Mouse (Mus musculus) embryonic facial prominence, embryonic 12.5 days (tissue): Measurements from ENCODE around the gene 8030474K03Rik. TPM values are rescaled to one million over a fixed set of nuclear protein-coding genes. Genes with fewer than 3 reads are reported as not detected.
"Not testable (repeated sequence)": the region's sequence is repeated elsewhere in the genome, so short reads cannot be mapped to it uniquely, and the experiment has no call there.

ENCODE experiments used
- ATAC-seq: fragments of 200-750 bp; cut with Nextera tagmentation; 2 replicates; pipeline ENCODE4 v1.8.0; 2017; ENCODE audit not compliant: insufficient number of reproducible peaks, insufficient read depth, low FRiP score, low TSS enrichment
- H3K27ac ChIP-seq: fragments of 300-500 bp; sonication (generic); 2 replicates; pipeline ENCODE4 v1.5.1; 2016; ENCODE audit warnings: mild to moderate bottlenecking
- H3K27me3 ChIP-seq: fragments of 300-500 bp; sonication (generic); 2 replicates; pipeline ENCODE4 v1.6.1; 2016; ENCODE audit warnings: mild to moderate bottlenecking, moderate library complexity
- H3K36me3 ChIP-seq: fragments of 300-500 bp; sonication (generic); 2 replicates; pipeline ENCODE4 v1.6.1; 2016; ENCODE audit warnings: mild to moderate bottlenecking
- H3K4me1 ChIP-seq: fragments of 300-500 bp; sonication (generic); 2 replicates; pipeline ENCODE4 v1.6.1; 2016
- H3K4me2 ChIP-seq: fragments of 300-500 bp; sonication (generic); replicated peaks from 2 replicates; pipeline ENCODE4 v1.6.1; 2016; ENCODE audit warnings: mild to moderate bottlenecking, moderate library complexity
- H3K4me3 ChIP-seq: fragments of 300-500 bp; sonication (generic); 2 replicates; pipeline ENCODE4 v1.5.1; 2016; ENCODE audit warnings: mild to moderate bottlenecking
- H3K9ac ChIP-seq: fragments of 300-500 bp; sonication (generic); 2 replicates; pipeline ENCODE4 v1.6.1; 2016; ENCODE audit warnings: mild to moderate bottlenecking, moderate library complexity
- H3K9me3 ChIP-seq: fragments of 300-500 bp; sonication (generic); 2 replicates; pipeline ENCODE4 v1.6.1; 2016; ENCODE audit warnings: mild to moderate bottlenecking, moderate library complexity
- whole genome bisulfite sequencing: fragments of 180-500 bp; shearing (Covaris S2); methylation state at CpG from one replicate; pipeline ENCODE4 v1.1.7; 2016; 5-methylcytosine and 5-hydroxymethylcytosine counted together
- polyA plus RNA-seq: library from polyadenylated mRNA; unstranded; fragments of >200 nt; fragmentation: Nextera tagmentation; extraction: Ambion mirVana; gene quantifications from 2 replicates; pipeline ENCODE4 v1.2.1, GENCODE M21; 2016

Gene 8030474K03Rik
- polyA plus RNA-seq, 1 experiment from 2014 or later: 0.20 TPM

GRCm38 (mm10) chrX:101819163-101819562 lies 24.7 kb downstream of the 8030474K03Rik start:
- Histone ChIP-seq H3K4me2 (no peak overlapping the region), H3K4me3 (no peak overlapping the region), H3K27ac (no peak overlapping the region), H3K36me3 (no peaks in the 10 kb centered on the region), H3K9me3 (no peaks in the 10 kb centered on the region), H3K27me3 (peaks cover 12% of the 10 kb centered on the region; the same call in 1 of the 2 replicates), H3K9ac (no peak overlapping the region), H3K4me1 (no peaks in the 10 kb centered on the region)
- ATAC-seq: no peak
- 68% methylated on average over 1 of the region's 1 CpGs for WGBS

- not testable (repeated sequence) for H3K9ac ChIP-seq, H3K4me1 ChIP-seq, H3K4me3 ChIP-seq, H3K27ac ChIP-seq, H3K36me3 ChIP-seq, H3K9me3 ChIP-seq, H3K4me2 ChIP-seq, ATAC-seq
- peaks cover 12% of the 10 kb centered on the region; the same call in 1 of the 2 replicates for H3K27me3 ChIP-seq
Measured at GRCm38 (mm10) chrX:101819980-101820379, 25.5 kb downstream of the 8030474K03Rik start.

DNA sequence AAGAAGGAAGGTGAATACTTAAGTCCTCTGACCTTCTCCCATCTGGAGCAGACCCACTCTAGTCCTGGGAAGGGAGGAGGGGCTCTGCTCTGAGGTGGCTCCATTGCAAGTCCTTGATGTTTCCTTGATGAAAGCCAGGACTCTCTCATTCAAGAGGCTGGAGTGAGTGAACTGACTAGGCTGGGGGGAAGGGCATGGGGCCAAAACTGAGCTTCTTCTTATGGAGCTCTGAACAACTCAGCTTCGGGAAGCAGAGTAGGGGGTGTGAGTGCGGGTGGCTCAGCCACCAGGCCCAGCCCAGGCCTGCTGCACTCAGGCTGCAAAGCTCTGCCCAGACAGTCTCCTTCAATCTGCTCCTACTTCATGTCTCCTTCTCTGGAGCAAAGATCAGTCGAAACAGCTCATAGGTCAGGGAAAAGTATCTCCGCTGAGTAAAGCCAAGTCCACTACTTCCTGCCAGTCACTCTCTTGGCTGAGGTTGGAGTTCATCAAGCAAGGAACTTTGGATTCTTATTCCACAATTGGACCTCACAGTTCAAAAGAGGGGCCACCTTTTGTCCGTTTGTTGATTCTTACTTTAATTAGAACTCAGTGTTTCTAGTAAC lies 52.8 kb downstream of the 8030474K03Rik start:
- no peak overlapping the region for H3K4me3 ChIP-seq
- no peaks in the 10 kb centered on the region for H3K9me3 ChIP-seq
- H3K27ac ChIP-seq: no peak overlapping the region
- ATAC-seq: no peak
- H3K9ac ChIP-seq: no peak overlapping the region
- no peak overlapping the region for H3K4me2 ChIP-seq
- WGBS: 39% methylated on average over 5 of the region's 5 CpGs
- peaks cover 54% of the 10 kb centered on the region for H3K27me3 ChIP-seq
- peaks cover 7% of the 10 kb centered on the region; the same call in 1 of the 2 replicates for H3K4me1 ChIP-seq
- no peaks in the 10 kb centered on the region for H3K36me3 ChIP-seq

Other genes starting within 250 kb of the 8030474K03Rik start
- 181 and 189 TPM in 2 replicates for gene Ogt, start 154.6 kb upstream of the 8030474K03Rik start, polyA plus RNA-seq
- gene Cxcr3, start 60.4 kb upstream of the 8030474K03Rik start, polyA plus RNA-seq: not detected in 2 replicates
- 0.10 TPM in 1 of 2 replicates, not detected in the other for gene Gm4779, start 233 bp upstream of the 8030474K03Rik start, polyA plus RNA-seq
- gene Nhsl2, start 54.7 kb downstream of the 8030474K03Rik start, polyA plus RNA-seq: 20.1 and 21.6 TPM in 2 replicates